Mouse (Mus musculus) cerebellum, adult 2 months (tissue): Measurements from ENCODE around the gene Rps6ka4.

ENCODE experiments used
- CTCF ChIP-seq: fragments of 200-500 bp; IDR thresholded peaks from 2 replicates; pipeline ENCODE4 v1.5.1; 2011; ENCODE audit warnings: low read depth, mild to moderate bottlenecking, control low read depth, low read length, moderate library complexity, borderline replicate concordance; ENCODE audit not compliant: insufficient read depth
- POLR2A ChIP-seq: fragments of 200-500 bp; IDR thresholded peaks from 2 replicates; pipeline ENCODE4 v1.6.1; 2011; ENCODE audit warnings: low read length, control low read depth, borderline replicate concordance; ENCODE audit not compliant: insufficient read depth

- TF ChIP-seq CTCF (no peak; the same call in 1 of the 2 replicates), POLR2A (no peak)
Measured at GRCm38 (mm10) chr19:6856281-6857002, 16.0 kb upstream of the Rps6ka4 start.
